Mouse (Mus musculus) heart, postnatal 36 days (tissue): ENCODE measurements at regions not wholly inside any gene's neighbourhood (a gene's known extent, or its start where the extent isn't known, plus 50 kb on each side); places are given as distances from the start of the nearest gene placed in this dataset.

Experiments used
- DNase-seq, 2 experiments: peaks; one replicate each; pipeline ENCODE4 v3.0.0; 2021 to 2022
- intact Hi-C: fragments of 180-260 bp; cut with DNase I; formaldehyde crosslinking; loops from one replicate; pipeline ENCODE4 v1.15.1; 2025

DNA sequence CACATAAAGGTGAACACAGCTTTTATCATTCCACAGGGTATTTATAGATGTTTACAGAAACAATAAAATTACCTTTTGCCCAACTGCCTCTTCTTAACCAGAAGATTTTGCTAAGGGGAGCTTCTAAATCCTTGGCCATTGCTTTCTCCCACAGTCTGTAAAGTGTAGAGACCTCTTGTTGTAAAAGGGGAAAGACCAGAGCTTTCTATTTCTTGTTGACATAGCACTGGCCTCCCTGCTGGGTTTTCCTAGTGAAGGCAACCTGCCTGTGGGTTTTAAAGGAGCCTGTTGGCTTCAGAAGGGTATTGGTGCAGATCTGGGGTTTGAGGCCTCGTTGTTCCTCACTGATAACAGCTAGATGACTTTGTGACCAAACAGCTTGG is 381.6 kb downstream of the Lmo4 start:
- intact Hi-C loops, result no loop called here
- DNase-seq, result no peak

GRCm38 (mm10) chr3:143822564-143823394 is 382.2 kb downstream of the Lmo4 start:
- intact Hi-C loops, result no loop called here
- DNase-seq, result no peak

- intact Hi-C loops, result no loop called here
- DNase-seq, result no peak
Observed at GRCm38 (mm10) chr3:143807544-143807943, 397.5 kb downstream of the Lmo4 start.

- intact Hi-C loops, result no loop called here
Observed at GRCm38 (mm10) chr3:143806940-143807339, 398.1 kb downstream of the Lmo4 start.

DNA sequence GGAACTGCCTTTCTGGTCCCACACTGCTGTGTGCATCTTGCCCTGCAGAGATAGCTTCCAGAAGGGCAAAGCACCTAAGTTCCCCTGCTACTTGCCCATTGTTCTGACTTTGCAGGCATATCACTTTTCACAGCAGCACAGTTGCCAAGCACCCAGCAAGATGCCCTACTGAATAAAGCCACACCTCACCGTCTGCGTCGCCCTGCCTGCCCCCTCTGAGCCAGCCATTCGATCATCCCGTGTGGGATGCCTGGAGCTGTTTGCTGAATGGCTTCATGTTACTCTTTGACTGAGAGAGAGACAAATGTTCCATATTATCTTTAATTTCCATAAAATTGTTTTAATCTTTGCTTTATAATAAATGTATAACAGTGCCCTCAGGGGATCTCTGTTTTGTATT is 407.2 kb downstream of the Lmo4 start:
- DNase-seq, result no peak
- intact Hi-C loops, result no loop called here

More at GRCm38 (mm10) chr3:143806940-143807339, 398.1 kb downstream of the Lmo4 start:
- no peak for DNase-seq

DNA sequence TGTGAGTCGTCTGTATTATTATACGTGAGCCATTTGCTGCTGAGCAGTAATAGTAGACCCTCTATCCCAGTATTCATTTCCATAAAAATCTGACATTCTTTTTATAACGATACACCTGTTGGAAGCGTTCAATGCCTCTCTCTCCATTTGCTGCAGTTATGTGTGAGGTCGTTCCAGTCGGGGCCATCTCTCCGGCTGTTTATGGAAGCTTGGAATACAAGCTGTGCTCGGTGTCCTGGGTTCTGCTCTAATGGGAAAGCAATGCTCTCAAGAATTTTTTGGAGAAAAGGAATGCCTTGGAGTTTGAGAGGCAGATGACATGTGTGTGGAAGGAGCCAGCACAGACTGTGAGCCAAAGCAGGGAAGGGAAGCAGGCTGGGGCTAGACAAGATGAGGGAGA is 414.1 kb downstream of the Lmo4 start:
- intact Hi-C loops, result no loop called here
- DNase-seq, result no peak

DNA sequence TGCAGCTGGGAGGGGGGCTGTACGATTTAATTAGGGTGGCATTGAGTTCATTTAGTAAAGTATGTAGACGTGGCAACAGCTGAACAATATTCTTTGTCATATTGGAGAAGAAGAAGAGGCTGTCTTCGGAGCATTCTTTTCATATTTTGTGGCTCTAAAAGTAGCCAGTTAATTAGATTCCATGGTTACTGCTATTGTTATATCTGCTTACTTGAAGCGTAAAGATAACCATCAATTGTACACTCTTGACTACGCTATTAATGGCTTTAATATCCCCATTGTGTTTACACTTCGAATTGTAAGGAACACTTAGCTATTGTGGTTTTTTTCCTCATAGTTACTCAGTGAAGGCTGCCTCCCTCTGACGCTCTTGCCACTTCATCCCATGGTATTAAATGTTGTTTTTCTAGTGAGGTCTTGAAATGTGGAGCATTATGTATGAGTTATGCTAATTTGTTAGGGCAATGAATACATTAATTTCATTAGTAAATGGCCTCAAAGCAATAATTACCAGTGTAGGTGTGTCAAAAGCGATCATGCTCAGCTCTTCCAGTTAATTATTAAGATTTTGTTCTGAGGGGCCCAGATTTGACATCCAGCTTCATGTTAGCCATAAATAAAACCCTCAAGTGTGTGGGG is 415.0 kb downstream of the Lmo4 start:
- no peak for DNase-seq
- intact Hi-C loops, result no loop called here

DNA sequence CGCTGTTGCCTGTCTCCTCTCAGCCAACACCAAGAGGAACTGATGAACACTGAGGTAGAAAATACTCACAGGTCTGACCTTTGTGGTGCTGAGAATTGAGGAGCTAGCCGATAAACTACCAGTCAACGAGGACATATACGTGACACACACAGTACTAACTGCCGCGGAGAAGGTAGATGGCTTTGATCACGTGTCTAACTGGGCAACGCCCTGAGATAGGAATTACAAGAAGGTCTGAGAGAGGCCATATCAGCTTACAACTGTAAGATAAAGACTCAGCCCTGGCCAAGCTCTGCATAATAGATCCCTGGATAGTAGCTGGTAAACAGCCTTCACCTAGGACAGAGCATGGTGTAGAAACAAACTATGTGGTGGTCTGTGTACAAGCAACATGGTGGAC is 418.1 kb downstream of the Lmo4 start:
- DNase-seq, result no peak
- intact Hi-C loops, result no loop called here

GRCm38 (mm10) chr3:143784353-143784791 is 420.6 kb downstream of the Lmo4 start:
- intact Hi-C loops, result no loop called here
- DNase-seq, result no peak

DNA sequence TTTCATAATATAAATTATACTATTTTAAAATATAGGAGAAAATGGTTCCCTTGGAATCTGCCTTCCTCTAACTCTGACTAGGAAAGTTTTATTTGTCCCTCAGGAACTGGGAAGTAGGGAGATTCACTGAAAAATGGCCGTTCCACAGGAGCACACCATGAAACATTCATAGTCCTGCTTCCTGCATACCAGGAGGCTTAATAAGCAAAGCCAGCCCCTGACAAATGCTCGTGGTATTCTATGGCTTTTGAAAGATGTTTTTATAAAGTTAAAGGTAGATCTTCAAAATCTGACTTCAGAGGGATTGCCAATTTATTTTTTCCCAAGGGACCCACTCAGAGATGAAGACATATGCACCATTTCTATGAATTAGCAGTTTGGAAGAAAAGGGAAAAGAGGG is 426.9 kb downstream of the Lmo4 start:
- intact Hi-C loops, result no loop called here
- DNase-seq, result no peak

GRCm38 (mm10) chr3:143759337-143759736 is 445.7 kb downstream of the Lmo4 start:
- DNase-seq, result no peak
- intact Hi-C loops, result no loop called here

DNA sequence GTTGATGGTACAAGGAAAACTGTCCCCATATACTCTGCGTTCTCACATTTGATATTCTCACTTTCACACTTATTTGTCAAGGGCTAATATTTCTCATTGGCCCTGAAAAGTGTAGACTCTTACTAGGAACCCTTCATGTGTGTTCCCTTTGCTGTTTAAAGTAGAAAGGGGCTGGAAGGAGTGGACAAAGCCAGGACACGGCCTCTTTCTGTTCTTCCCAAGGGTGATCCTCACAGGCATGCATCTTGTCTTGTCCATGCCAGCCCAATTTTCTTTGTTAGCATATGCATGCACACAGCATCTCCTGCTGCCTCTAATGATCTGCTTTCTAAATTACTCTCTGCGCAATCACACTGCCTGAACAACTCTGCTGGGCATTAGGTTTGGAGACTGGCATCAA is 451.8 kb downstream of the Lmo4 start:
- DNase-seq, result no peak
- intact Hi-C loops, result no loop called here

- intact Hi-C loops, result no loop called here
- no peak for DNase-seq
Observed at GRCm38 (mm10) chr3:143752660-143753059, 452.4 kb downstream of the Lmo4 start.

DNA sequence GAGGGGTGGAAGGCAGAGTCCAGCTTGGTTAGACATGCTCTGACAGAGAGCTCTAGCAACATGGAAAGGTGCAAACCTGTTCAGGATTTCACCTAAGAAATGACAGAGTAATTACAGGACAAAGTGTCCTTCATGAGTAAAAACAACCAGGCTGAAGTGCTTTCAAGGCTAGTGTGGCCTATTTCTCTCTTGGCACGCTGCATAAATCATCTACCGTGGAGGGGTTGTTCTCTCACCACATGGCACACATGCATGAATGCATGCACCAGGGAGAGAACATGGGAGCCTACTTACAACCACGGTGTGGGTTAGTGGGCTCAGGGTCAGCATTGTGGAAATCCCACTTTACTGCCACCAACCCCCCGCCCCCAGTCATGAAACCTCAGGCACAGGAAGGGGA is 454.9 kb downstream of the Lmo4 start:
- DNase-seq, result no peak
- intact Hi-C loops, result no loop called here

DNA sequence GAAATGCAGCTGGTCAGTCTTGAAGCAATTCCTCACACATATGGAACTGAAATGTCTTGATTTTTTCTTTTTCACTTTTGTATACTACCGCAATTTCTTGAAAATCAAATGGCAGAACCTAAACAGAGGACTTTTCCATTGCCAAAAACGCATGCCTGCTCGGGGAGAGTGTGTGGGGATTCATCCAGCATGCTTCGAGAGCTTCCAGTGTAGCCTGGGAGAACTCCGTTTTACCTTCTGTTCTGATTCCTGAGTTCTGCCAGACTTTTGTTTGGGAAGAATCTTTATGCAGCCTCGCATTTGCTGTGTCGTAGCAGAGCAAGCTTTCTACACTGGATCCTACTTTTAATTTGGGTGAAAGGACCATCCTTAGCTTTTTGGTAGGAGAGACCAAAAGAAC is 461.4 kb downstream of the Lmo4 start:
- intact Hi-C loops, result no loop called here
- DNase-seq, result no peak

DNA sequence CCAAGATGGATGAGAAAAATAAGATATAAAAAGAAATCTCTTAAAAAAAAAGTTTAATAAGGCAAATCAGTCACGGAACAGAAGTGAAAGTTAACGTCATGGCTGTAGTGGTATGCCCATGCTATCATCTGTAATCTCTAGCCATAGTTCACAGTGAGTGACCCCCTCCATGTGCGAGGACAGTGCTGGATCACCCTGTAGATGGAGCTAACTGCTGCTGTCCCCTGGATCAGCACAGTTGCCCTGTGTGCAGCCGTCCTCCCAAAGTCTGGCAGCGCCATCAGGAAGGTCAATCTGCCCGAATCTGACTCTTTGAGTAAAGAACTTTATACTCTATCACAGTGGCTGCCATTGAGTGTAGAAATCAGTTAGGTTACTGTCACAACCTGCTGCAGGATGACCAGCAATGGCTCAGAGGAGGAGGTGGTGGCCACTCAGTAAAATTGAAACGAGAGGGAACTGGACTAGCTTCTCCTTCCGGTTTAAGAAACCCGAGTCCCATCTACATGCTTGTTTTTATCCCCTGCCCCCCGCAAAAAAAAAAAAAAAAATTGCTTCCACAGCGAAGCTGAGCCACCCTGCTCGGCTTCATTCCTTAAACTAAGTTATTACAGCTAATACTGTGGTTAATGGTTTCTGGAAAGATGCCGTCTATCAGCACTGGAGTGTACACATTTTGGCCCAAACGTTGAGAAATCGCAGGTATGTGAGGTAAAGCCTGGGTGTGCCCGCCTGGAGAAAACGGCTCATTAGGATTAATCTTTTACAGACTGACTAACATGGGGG is 462.0 kb downstream of the Lmo4 start:
- intact Hi-C loops, result no loop called here
- no peak for DNase-seq

GRCm38 (mm10) chr3:143738676-143739075 is 466.3 kb downstream of the Lmo4 start:
- no peak for DNase-seq
- intact Hi-C loops, result no loop called here

GRCm38 (mm10) chr3:143737844-143738243 is 467.2 kb downstream of the Lmo4 start:
- intact Hi-C loops, result no loop called here
- no peak for DNase-seq

- no peak for DNase-seq
- intact Hi-C loops, result no loop called here
Observed at GRCm38 (mm10) chr3:143736651-143737398, 468.2 kb downstream of the Lmo4 start.

- no peak for DNase-seq
- intact Hi-C loops, result no loop called here
Observed at GRCm38 (mm10) chr3:143734791-143735190, 470.2 kb downstream of the Lmo4 start.
